Mouse (Mus musculus): Measurements from ENCODE around the gene Gal3st1.

GRCm38 (mm10) chr11:3997978-3998720 lies 14.7 kb downstream of the Gal3st1 start:
- TF ChIP-seq POLR2A (IDR thresholded peaks at IDR 0.05; ENCODE audit: borderline replicate concordance, low read depth, low read length) (no peak), CTCF (IDR thresholded peaks at IDR 0.05; ENCODE audit: low read depth, low read length) (no peak)
